Mouse (Mus musculus) MEL (cell line): ENCODE data around the gene Smtn. TPM values are rescaled to one million over a fixed set of nuclear protein-coding genes. Genes with fewer than 3 reads are reported as not detected.

Source experiments
- DNase-seq: peaks from one replicate; pipeline ENCODE4 v3.0.0; 2011; ENCODE audit warnings: low read depth, low spot score
- H3K27ac ChIP-seq: 2 replicates; pipeline ENCODE4 v1.5.1; 2012; ENCODE audit warnings: low read depth, mild to moderate bottlenecking, control low read depth, low read length, moderate library complexity; ENCODE audit not compliant: control insufficient read depth
- H3K27me3 ChIP-seq, 2 experiments: fragments of 150-350 bp in 1 of 2; sonication (generic) in 1 of 2; 2 replicates each; pipeline ENCODE4 v1.6.1; 2012; ENCODE audit warnings: low read length in 2 of 2, mild to moderate bottlenecking in 2 of 2, improper control_type of control experiment in 1 of 2, moderate library complexity in 1 of 2; ENCODE audit not compliant: insufficient read depth in 2 of 2, control insufficient read depth in 1 of 2
- H3K36me3 ChIP-seq, 2 experiments: 2 replicates each; pipeline ENCODE4 v1.6.1; 2012 to 2014; ENCODE audit warnings: low read length in 2 of 2, improper control_type of control experiment in 1 of 2, inconsistent platforms in 1 of 2, mild to moderate bottlenecking in 1 of 2; ENCODE audit not compliant: insufficient read depth in 2 of 2, control insufficient read depth in 1 of 2
- H3K4me1 ChIP-seq, 2 experiments: fragments of 150-350 bp in 1 of 2; sonication (generic) in 1 of 2; 2 replicates each; pipeline ENCODE4 v1.6.1; 2012; ENCODE audit warnings: low read length in 2 of 2, improper control_type of control experiment in 1 of 2, mild to moderate bottlenecking in 1 of 2; ENCODE audit not compliant: insufficient read depth in 2 of 2, control insufficient read depth in 1 of 2
- H3K4me3 ChIP-seq, 2 experiments: fragments of 150-350 bp in 1 of 2; sonication (generic) in 1 of 2; 2 replicates each; pipeline ENCODE4 v1.5.1; 2012; ENCODE audit warnings: low read depth in 2 of 2, low read length in 2 of 2, mild to moderate bottlenecking in 2 of 2, moderate library complexity in 2 of 2, control low read depth in 1 of 2, improper control_type of control experiment in 1 of 2; ENCODE audit not compliant: control insufficient read depth in 1 of 2, insufficient read depth in 1 of 2
- H3K79me2 ChIP-seq: 2 replicates; pipeline ENCODE4 v1.6.1; 2012; ENCODE audit warnings: mild to moderate bottlenecking, low read length, moderate library complexity; ENCODE audit not compliant: control insufficient read depth, poor library complexity, insufficient read depth
- H3K9ac ChIP-seq: 2 replicates; pipeline ENCODE4 v1.6.1; 2012; ENCODE audit warnings: low read depth, mild to moderate bottlenecking, control low read depth, low read length, moderate library complexity; ENCODE audit not compliant: control insufficient read depth, poor library complexity, severe bottlenecking
- H3K9me3 ChIP-seq: fragments of 150-350 bp; sonication (generic); replicated peaks from 2 replicates; pipeline ENCODE4 v1.6.1; 2012; ENCODE audit warnings: mild to moderate bottlenecking, low read length, improper control_type of control experiment, moderate library complexity; ENCODE audit not compliant: insufficient read depth
- BHLHE40 ChIP-seq: IDR thresholded peaks from 2 replicates; pipeline ENCODE4 v1.6.1; 2012; ENCODE audit warnings: low read depth, mild to moderate bottlenecking, inconsistent platforms, low read length, improper control_type of control experiment, borderline replicate concordance
- CHD1 ChIP-seq: IDR thresholded peaks from 2 replicates; pipeline ENCODE4 v1.6.1; 2012; ENCODE audit warnings: low read depth, mild to moderate bottlenecking, inconsistent platforms, low read length, improper control_type of control experiment
- CTCF ChIP-seq, 3 experiments: IDR thresholded peaks in 2 of 3; conservative IDR thresholded peaks in 1 of 3; 2 replicates each; pipeline ENCODE4 v1.5.1; 2011 to 2012; ENCODE audit warnings: low read length in 3 of 3, low read depth in 2 of 3, mild to moderate bottlenecking in 2 of 3, improper control_type of control experiment in 1 of 3, inconsistent platforms in 1 of 3, mixed read lengths in 1 of 3, moderate library complexity in 1 of 3; ENCODE audit not compliant: control insufficient read depth in 1 of 3, insufficient read depth in 1 of 3, poor library complexity in 1 of 3, severe bottlenecking in 1 of 3
- ELF1 ChIP-seq: IDR thresholded peaks from 2 replicates; pipeline ENCODE4 v1.6.1; 2014; ENCODE audit warnings: low read depth, mild to moderate bottlenecking, inconsistent platforms, low read length, improper control_type of control experiment, moderate library complexity
- GATA1 ChIP-seq: IDR thresholded peaks from 2 replicates; pipeline ENCODE4 v1.6.1; 2011; ENCODE audit warnings: low read depth, low read length, improper control_type of control experiment
- KAT2A ChIP-seq: conservative IDR thresholded peaks from 2 replicates; pipeline ENCODE4 v1.6.1; 2012; ENCODE audit warnings: low read depth, low read length, improper control_type of control experiment, inconsistent platforms
- MAZ ChIP-seq: IDR thresholded peaks from 2 replicates; pipeline ENCODE4 v1.6.1; 2012; ENCODE audit warnings: low read depth, mild to moderate bottlenecking, inconsistent platforms, low read length, improper control_type of control experiment
- MEF2A ChIP-seq: IDR thresholded peaks from 2 replicates; pipeline ENCODE4 v1.6.1; 2014; ENCODE audit warnings: low read depth, mild to moderate bottlenecking, inconsistent platforms, low read length, improper control_type of control experiment; ENCODE audit not compliant: poor library complexity, insufficient replicate concordance, severe bottlenecking; ENCODE audit errors: extremely low read depth
- MYB ChIP-seq: IDR thresholded peaks from 2 replicates; pipeline ENCODE4 v1.6.1; 2011; ENCODE audit warnings: mild to moderate bottlenecking, low read depth, low read length, improper control_type of control experiment
- POLR2AphosphoS2 ChIP-seq: IDR thresholded peaks from 2 replicates; pipeline ENCODE4 v1.6.1; 2011; ENCODE audit warnings: low read length, improper control_type of control experiment
- POLR2AphosphoS5 ChIP-seq: IDR thresholded peaks from 2 replicates; pipeline ENCODE4 v1.6.1; 2012; ENCODE audit warnings: low read depth, borderline replicate concordance, mild to moderate bottlenecking, inconsistent platforms, low read length, moderate library complexity, mixed read lengths
- RAD21 ChIP-seq: IDR thresholded peaks from 2 replicates; pipeline ENCODE4 v1.6.1; 2011; ENCODE audit warnings: mild to moderate bottlenecking, low read depth, low read length, improper control_type of control experiment
- RCOR1 ChIP-seq: IDR thresholded peaks from 2 replicates; pipeline ENCODE4 v1.6.1; 2012; ENCODE audit warnings: low read depth, mild to moderate bottlenecking, inconsistent platforms, low read length, improper control_type of control experiment
- SIN3A ChIP-seq: IDR thresholded peaks from 2 replicates; pipeline ENCODE4 v1.6.1; 2012; ENCODE audit warnings: low read length, improper control_type of control experiment, inconsistent platforms
- UBTF ChIP-seq: IDR thresholded peaks from 2 replicates; pipeline ENCODE4 v1.6.1; 2012; ENCODE audit warnings: low read depth, mild to moderate bottlenecking, inconsistent platforms, low read length, improper control_type of control experiment, moderate library complexity, borderline replicate concordance; ENCODE audit not compliant: insufficient read depth
- ZC3H11A ChIP-seq: IDR thresholded peaks from 2 replicates; pipeline ENCODE4 v1.6.1; 2012; ENCODE audit warnings: low read depth, mild to moderate bottlenecking, inconsistent platforms, low read length, improper control_type of control experiment
- ZKSCAN1 ChIP-seq: IDR thresholded peaks from 2 replicates; pipeline ENCODE4 v1.6.1; 2012; ENCODE audit warnings: low read depth, mild to moderate bottlenecking, inconsistent platforms, low read length, improper control_type of control experiment, moderate library complexity
- ZNF384 ChIP-seq: IDR thresholded peaks from 2 replicates; pipeline ENCODE4 v1.6.1; 2012; ENCODE audit warnings: low read depth, mild to moderate bottlenecking, inconsistent platforms, low read length, improper control_type of control experiment
- polyA plus RNA-seq, 2 experiments: library from polyadenylated mRNA; stranded (reverse) in 1 of 2; unstranded in 1 of 2; fragments of >175 nt in 1 of 2; fragments of >200 nt in 1 of 2; gene quantifications; 2 replicates each; pipeline versions ENCODE4 v1.2.1 to v1.2.4; 2012; ENCODE audit warnings: low replicate concordance in 2 of 2, low read depth in 1 of 2; ENCODE audit not compliant: insufficient read length in 2 of 2, insufficient read depth in 1 of 2, missing spikeins in 1 of 2
- total RNA-seq: library from RNA; depleted of rRNA; stranded (reverse); fragments of 300-350 nt; gene quantifications from 2 replicates; pipeline ENCODE4 v1.2.3, GENCODE M21; 2012

Gene Smtn
- total and polyA plus RNA-seq, 3 experiments: 203 to 370 TPM; not detected in 1

GRCm38 (mm10) chr11:3531634-3532033 is 8.8 kb downstream of the Smtn start (continued):
- no peak for TF ChIP-seq MEF2A
- TF ChIP-seq UBTF: no peak
- TF ChIP-seq KAT2A: no peak
- TF ChIP-seq SIN3A: 0 out of 2 replicates have a peak, but pooled peaks have one; percentile 34
- TF ChIP-seq ZKSCAN1: no peak
- TF ChIP-seq RCOR1: no peak
- no peak for TF ChIP-seq CHD1
- TF ChIP-seq MYB: no peak
- no peak for TF ChIP-seq GATA1
- TF ChIP-seq ZC3H11A: peak; percentile 71

DNA sequence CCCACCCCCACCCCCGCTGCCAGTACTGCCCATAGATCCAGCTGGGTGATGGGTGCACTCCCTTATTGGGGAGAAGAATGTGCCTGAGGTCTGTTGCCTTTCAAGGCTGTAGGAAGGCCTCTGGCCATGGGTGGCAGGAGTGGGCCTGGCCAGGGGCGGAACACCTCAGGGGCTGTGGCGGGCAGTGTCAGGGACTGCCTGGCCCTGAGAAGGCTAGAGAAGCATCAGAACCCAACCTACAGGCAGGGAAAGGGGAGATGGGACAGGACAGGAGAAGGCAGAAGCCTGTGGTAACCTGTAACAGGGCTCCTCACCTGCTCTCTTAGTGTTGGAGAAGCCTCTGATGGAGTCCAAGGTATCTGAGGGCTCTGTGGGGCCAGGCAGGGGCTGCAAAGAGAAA is 9.7 kb downstream of the Smtn start:
- no peak for DNase-seq
- no peak overlapping the region for H3K9ac ChIP-seq
- peaks cover 3% of the 10 kb centered on the region for H3K79me2 ChIP-seq
- no peaks in the 10 kb centered on the region for H3K9me3 ChIP-seq
- H3K4me1 ChIP-seq: peaks cover 0 to 6% of the 10 kb centered on the region in 2 experiments; a peak in 3 of 4 replicates
- no peak overlapping the region for H3K4me3 ChIP-seq
- peaks cover 2 to 3% of the 10 kb centered on the region in 2 experiments; a peak in 3 of 4 replicates for H3K36me3 ChIP-seq
- TF ChIP-seq POLR2AphosphoS5 (no peak), POLR2AphosphoS2 (no peak), MAZ (no peak), RAD21 (no peak), SIN3A (no peak), CTCF (IDR thresholded peaks at IDR 0.05 in 2 of 3, conservative IDR thresholded peaks at IDR 0.05 in 1 of 3; ENCODE audit: control insufficient read depth in 1 of 3, insufficient read depth in 1 of 3, low read depth in 2 of 3, low read length in 3 of 3, poor library complexity in 1 of 3, severe bottlenecking in 1 of 3) (no peak), ELF1 (no peak), ZNF384 (no peak), BHLHE40 (no peak), UBTF (no peak)
- TF ChIP-seq, all 39 proteins: peak for 0
- no peak overlapping the region for H3K27ac ChIP-seq
- no peaks in the 10 kb centered on the region for H3K27me3 ChIP-seq
